Mouse (Mus musculus) left cerebral cortex, adult 2 months (tissue): ENCODE measurements around the gene Ifna2. TPM values are rescaled to one million over a fixed set of nuclear protein-coding genes. Genes with fewer than 3 reads are reported as not detected.

Experiments used
- DNase-seq, 2 experiments: peaks; one replicate each; pipeline ENCODE4 v3.0.0; 2021 to 2022; ENCODE audit warnings: low spot score in 2 of 2, mixed read lengths in 1 of 2; ENCODE audit errors: extremely low spot score in 1 of 2
- H3K27ac ChIP-seq: fragments of 200-600 bp; 2 replicates; pipeline ENCODE4 v1.8.1; 2022
- H3K4me3 ChIP-seq: fragments of 200-600 bp; 2 replicates; pipeline ENCODE4 v1.8.1; 2022
- CTCF ChIP-seq: fragments of 200-600 bp; IDR thresholded peaks from 2 replicates; pipeline ENCODE4 v1.8.1; 2022; ENCODE audit warnings: antibody characterized with exemption, mild to moderate bottlenecking, moderate library complexity
- intact Hi-C: fragments of 180-260 bp; cut with DNase I; formaldehyde crosslinking; loops from one replicate; pipeline ENCODE4 v1.15.1; 2025
- long read RNA-seq, 2 experiments: library from polyadenylated mRNA; stranded (forward); transcript quantifications; one replicate each; pipeline ENCODE4 v2.0.0; 2021; ENCODE audit warnings: borderline mapping rate in 2 of 2
- total RNA-seq, 2 experiments: library from RNA; stranded (reverse); gene quantifications; 2 replicates each; pipeline ENCODE4 v1.2.3; 2021

Gene Ifna2
- total RNA-seq: not detected
- long read RNA-seq, experiment 1: 0 reads
- long read RNA-seq, experiment 2: 0 reads

- TF ChIP-seq CTCF: no peak
- intact Hi-C loops: no loop called here
- no peak within 1 kb of the TSS for H3K4me3 ChIP-seq
- no peak within 1 kb of the TSS for H3K27ac ChIP-seq
- no peak for DNase-seq
These were observed at the start of gene Ifna2 for GRCm38 (mm10) chr4:88683812-88684211. Gene Ifna2 (minus strand): TSS chr4:88683912.

GRCm38 (mm10) chr4:88727324-88727723 lies 43.6 kb upstream of the Ifna2 start:
- peak; percentile 56 for TF ChIP-seq CTCF
- no peak overlapping the region for H3K4me3 ChIP-seq
- intact Hi-C loops: loop anchor here (2.0 kb wide), 1 partner anchor 31 kb away; no protein-coding TSS in a partner anchor
- no peak overlapping the region for H3K27ac ChIP-seq
- DNase-seq: no peak

GRCm38 (mm10) chr4:88726727-88727126 lies 43.0 kb upstream of the Ifna2 start:
- no peak for DNase-seq
- intact Hi-C loops: loop anchor here (2.0 kb wide), 1 partner anchor 30 kb away; no protein-coding TSS in a partner anchor
- Histone ChIP-seq H3K27ac (no peak overlapping the region), H3K4me3 (no peak overlapping the region)
- no peak for TF ChIP-seq CTCF

- intact Hi-C loops: no loop called here
- Histone ChIP-seq H3K4me3 (no peak overlapping the region), H3K27ac (no peak overlapping the region)
- TF ChIP-seq CTCF: no peak
- no peak for DNase-seq
These were observed 39.9 kb upstream of the Ifna2 start for GRCm38 (mm10) chr4:88723497-88724090.

- peak within 1 kb of the TSS; percentile 99 for H3K4me3 ChIP-seq
- TF ChIP-seq CTCF: no peak
- intact Hi-C loops: no loop called here
- peak; percentile 88 to 89 for DNase-seq
- H3K27ac ChIP-seq: peak within 1 kb of the TSS; percentile 99
These were observed 38.3 kb upstream of the Ifna2 start, which contains the start of the genes Gm26566 and Klhl9 for GRCm38 (mm10) chr4:88721791-88722721. Gene Gm26566 (plus strand): TSS chr4:88721805. Gene Klhl9 (minus strand): TSS chr4:88722465.

GRCm38 (mm10) chr4:88718715-88719114 lies 35.0 kb upstream of the Ifna2 start:
- no peak for DNase-seq
- Histone ChIP-seq H3K4me3 (peak overlapping the region; percentile 99), H3K27ac (no peak overlapping the region)
- intact Hi-C loops: no loop called here
- no peak for TF ChIP-seq CTCF

- TF ChIP-seq CTCF: no peak
- H3K27ac ChIP-seq: no peak overlapping the region
- DNase-seq: no peak
- intact Hi-C loops: no loop called here
- no peak overlapping the region for H3K4me3 ChIP-seq
These were observed 31.3 kb upstream of the Ifna2 start for GRCm38 (mm10) chr4:88715059-88715458.

GRCm38 (mm10) chr4:88714281-88714680 lies 30.6 kb upstream of the Ifna2 start:
- H3K27ac ChIP-seq: no peak overlapping the region
- intact Hi-C loops: no loop called here
- no peak overlapping the region for H3K4me3 ChIP-seq
- DNase-seq: no peak
- TF ChIP-seq CTCF: no peak

GRCm38 (mm10) chr4:88707128-88707826 lies 23.6 kb upstream of the Ifna2 start:
- TF ChIP-seq CTCF: no peak
- H3K4me3 ChIP-seq: no peak overlapping the region
- intact Hi-C loops: no loop called here
- H3K27ac ChIP-seq: no peak overlapping the region
- no peak for DNase-seq

- no peak for TF ChIP-seq CTCF
- Histone ChIP-seq H3K4me3 (no peak overlapping the region), H3K27ac (no peak overlapping the region)
- DNase-seq: no peak
- intact Hi-C loops: no loop called here
These were observed 22.2 kb upstream of the Ifna2 start for GRCm38 (mm10) chr4:88705924-88706323.

- H3K27ac ChIP-seq: no peak overlapping the region
- DNase-seq: no peak
- intact Hi-C loops: no loop called here
- H3K4me3 ChIP-seq: no peak overlapping the region
- no peak for TF ChIP-seq CTCF
These were observed 15.6 kb upstream of the Ifna2 start for GRCm38 (mm10) chr4:88699301-88699700.

- no peak overlapping the region for H3K27ac ChIP-seq
- no peak for DNase-seq
- TF ChIP-seq CTCF: no peak
- no peak overlapping the region for H3K4me3 ChIP-seq
- intact Hi-C loops: no loop called here
These were observed 15.1 kb upstream of the Ifna2 start for GRCm38 (mm10) chr4:88698781-88699180.
